Mouse (Mus musculus): ENCODE results near the gene Mc3r.

GRCm38 (mm10) chr2:172226945-172227344 lies 21.3 kb upstream of the Mc3r start:
- TF ChIP-seq GATA1 (IDR thresholded peaks at IDR 0.05; ENCODE audit: low read length) (no peak), TAL1 (IDR thresholded peaks at IDR 0.05; ENCODE audit: low read length) (no peak)
